Mouse (Mus musculus) heart, embryonic 16.5 days (tissue): ENCODE results near the gene Mgat4a. TPM values are rescaled to one million over a fixed set of nuclear protein-coding genes. Genes with fewer than 3 reads are reported as not detected.

Experiments
- ATAC-seq: fragments of 200-750 bp; cut with Nextera tagmentation; replicated peaks from 2 replicates; pipeline ENCODE4 v1.8.0; 2017; ENCODE audit warnings: moderate number of reproducible peaks; ENCODE audit not compliant: insufficient read depth, low FRiP score; ENCODE audit errors: extremely low read depth
- H3K27ac ChIP-seq: fragments of 300-500 bp; sonication (generic); 2 replicates; pipeline ENCODE4 v1.5.1; 2014; ENCODE audit warnings: mild to moderate bottlenecking, low read length, control low read depth, moderate library complexity
- H3K27me3 ChIP-seq: fragments of 300-500 bp; sonication (generic); 2 replicates; pipeline ENCODE4 v1.6.1; 2014; ENCODE audit warnings: low read length, mixed read lengths; ENCODE audit not compliant: control insufficient read depth, insufficient read depth
- H3K36me3 ChIP-seq: fragments of 300-500 bp; sonication (generic); 2 replicates; pipeline ENCODE4 v1.6.1; 2014; ENCODE audit not compliant: control insufficient read depth, insufficient read depth
- H3K4me1 ChIP-seq: fragments of 300-500 bp; sonication (generic); 2 replicates; pipeline ENCODE4 v1.6.1; 2014; ENCODE audit warnings: low read length, mixed read lengths; ENCODE audit not compliant: control insufficient read depth, insufficient read depth
- H3K4me2 ChIP-seq: fragments of 300-500 bp; sonication (generic); 2 replicates; pipeline ENCODE4 v1.6.1; 2014; ENCODE audit warnings: low read depth, mild to moderate bottlenecking, control low read depth, low read length
- H3K4me3 ChIP-seq: fragments of 300-500 bp; sonication (generic); 2 replicates; pipeline ENCODE4 v1.5.1; 2014; ENCODE audit warnings: mild to moderate bottlenecking, control low read depth, low read length
- H3K9ac ChIP-seq: fragments of 300-500 bp; sonication (generic); 2 replicates; pipeline ENCODE4 v1.6.1; 2014; ENCODE audit warnings: low read length, control low read depth
- H3K9me3 ChIP-seq: fragments of 300-500 bp; sonication (generic); replicated peaks from 2 replicates; pipeline ENCODE4 v1.6.1; 2016; ENCODE audit warnings: low read length; ENCODE audit not compliant: control insufficient read depth
- WGBS: fragments of 180-500 bp; shearing (Covaris S2); extraction: QIAGEN DNeasy Blood & Tissue Kit; methylation state at CpG from one replicate; pipeline ENCODE4 v1.1.7; 2014; 5-methylcytosine and 5-hydroxymethylcytosine counted together
- polyA plus RNA-seq: library from polyadenylated mRNA; unstranded; fragments of >200 nt; fragmentation: Nextera tagmentation; extraction: Ambion mirVana; gene quantifications from 2 replicates; pipeline ENCODE4 v1.2.1, GENCODE M21; 2015

The Mgat4a gene
- polyA plus RNA-seq, 1 experiment from 2014 or later = 5.0 TPM

- ATAC-seq = no peak
- Histone ChIP-seq H3K27ac (no peak overlapping the region), H3K4me3 (no peak overlapping the region), H3K9ac (no peak overlapping the region), H3K4me1 (no peaks in the 10 kb centered on the region), H3K9me3 (no peaks in the 10 kb centered on the region), H3K4me2 (no peak overlapping the region), H3K27me3 (no peaks in the 10 kb centered on the region), H3K36me3 (no peaks in the 10 kb centered on the region; the same call in none of the 2 replicates)
- 58% methylated on average over 5 of the region's 5 CpGs for WGBS
Measured at GRCm38 (mm10) chr1:37393174-37393573, 147.6 kb downstream of the Mgat4a start.

Other genes with a start within 250 kb of the Mgat4a start
- gene Inpp4a, start 241.2 kb downstream of the Mgat4a start, polyA plus RNA-seq = 12.7 and 13.5 TPM in 2 replicates
- 67.5 and 68.0 TPM in 2 replicates for gene Coa5, start 110.9 kb downstream of the Mgat4a start, polyA plus RNA-seq
- gene Unc50, start 110.9 kb downstream of the Mgat4a start, polyA plus RNA-seq = 78.8 and 86.6 TPM in 2 replicates
- gene 2010300C02Rik, start 179.1 kb upstream of the Mgat4a start, polyA plus RNA-seq = 4.5 and 5.2 TPM in 2 replicates